Mouse (Mus musculus): ENCODE results near the gene Rnf43.

The Rnf43 gene

GRCm38 (mm10) chr11:87678545-87678944 lies 16.0 kb downstream of the Rnf43 start:
- DNase-seq: no peak

- DNase-seq: no peak
Observed at GRCm38 (mm10) chr11:87678976-87679375, 16.5 kb downstream of the Rnf43 start.

- no peak for DNase-seq
Observed at GRCm38 (mm10) chr11:87680786-87681185, 18.3 kb downstream of the Rnf43 start.

- DNase-seq: no peak
Observed at GRCm38 (mm10) chr11:87682096-87682495, 19.6 kb downstream of the Rnf43 start.

- DNase-seq: no peak
Observed at GRCm38 (mm10) chr11:87682838-87683571, 20.5 kb downstream of the Rnf43 start.

GRCm38 (mm10) chr11:87686407-87686806 lies 23.9 kb downstream of the Rnf43 start:
- no peak for DNase-seq

GRCm38 (mm10) chr11:87687246-87688225 lies 25.0 kb downstream of the Rnf43 start:
- no peak for DNase-seq

- no peak for DNase-seq
Observed at GRCm38 (mm10) chr11:87688478-87689203, 26.1 kb downstream of the Rnf43 start.

- peak; percentile 61 to 83 for DNase-seq
Observed at GRCm38 (mm10) chr11:87689402-87689808, 26.9 kb downstream of the Rnf43 start.

- DNase-seq: no peak
Observed at GRCm38 (mm10) chr11:87690054-87690740, 27.7 kb downstream of the Rnf43 start.

GRCm38 (mm10) chr11:87697131-87697682 lies 34.7 kb downstream of the Rnf43 start:
- DNase-seq: no peak

- no peak for DNase-seq
Observed at GRCm38 (mm10) chr11:87698126-87698525, 35.6 kb downstream of the Rnf43 start.

- no peak for DNase-seq
Observed at GRCm38 (mm10) chr11:87701108-87701507, 38.6 kb downstream of the Rnf43 start.

- peak; percentile 12 to 42 for DNase-seq
Observed at GRCm38 (mm10) chr11:87701877-87702620, 39.5 kb downstream of the Rnf43 start.

GRCm38 (mm10) chr11:87703654-87704053 lies 41.1 kb downstream of the Rnf43 start:
- DNase-seq: no peak

- peak; percentile 65 to 76 for DNase-seq
Observed at GRCm38 (mm10) chr11:87704289-87704688, 41.8 kb downstream of the Rnf43 start.

GRCm38 (mm10) chr11:87707570-87707969 lies 45.0 kb downstream of the Rnf43 start:
- no peak for DNase-seq

- no peak for DNase-seq
Observed at GRCm38 (mm10) chr11:87708979-87709378, 46.5 kb downstream of the Rnf43 start.

- DNase-seq: peak; percentile 72 to 85
Observed at GRCm38 (mm10) chr11:87709513-87710261, 47.2 kb downstream of the Rnf43 start.

GRCm38 (mm10) chr11:87710262-87710615 lies 47.7 kb downstream of the Rnf43 start:
- no peak for DNase-seq

- no peak for DNase-seq
Observed at GRCm38 (mm10) chr11:87712188-87712587, 49.7 kb downstream of the Rnf43 start.
